Mouse (Mus musculus): ENCODE data around the gene Plppr4.

GRCm38 (mm10) chr3:117309580-117309910 is 51.1 kb downstream of the Plppr4 start:
- TF ChIP-seq CTCF (IDR thresholded peaks at IDR 0.05) (no peak), POLR2A (IDR thresholded peaks at IDR 0.05; ENCODE audit: insufficient read depth, low read depth, low read length) (no peak)

Data from heart, adult 2 months (tissue).